Mouse (Mus musculus): ENCODE results near the gene 2610028H24Rik.

Gene 2610028H24Rik

DNA sequence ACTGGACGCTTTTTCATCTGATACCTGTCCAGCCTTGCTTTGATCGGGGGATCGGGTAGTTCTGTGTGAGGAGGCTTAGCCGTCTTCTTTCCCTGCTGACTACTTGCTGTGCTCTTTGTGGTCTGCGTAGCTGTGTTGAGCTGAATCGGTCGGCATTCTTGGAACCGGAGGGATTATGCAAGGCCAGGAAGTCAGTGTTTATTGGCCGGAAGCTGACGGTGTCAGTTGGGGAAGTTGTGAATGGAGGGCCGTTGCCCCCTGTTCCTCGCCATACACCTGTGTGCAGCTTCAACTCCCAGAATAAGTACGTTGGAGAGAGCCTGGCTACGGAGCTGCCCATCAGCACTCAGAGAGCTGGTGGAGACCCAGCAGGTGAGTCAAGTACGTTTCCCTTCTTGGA is 40.3 kb downstream of the 2610028H24Rik start:
- DNase-seq (ENCODE audit: low read depth), result no peak

DNA sequence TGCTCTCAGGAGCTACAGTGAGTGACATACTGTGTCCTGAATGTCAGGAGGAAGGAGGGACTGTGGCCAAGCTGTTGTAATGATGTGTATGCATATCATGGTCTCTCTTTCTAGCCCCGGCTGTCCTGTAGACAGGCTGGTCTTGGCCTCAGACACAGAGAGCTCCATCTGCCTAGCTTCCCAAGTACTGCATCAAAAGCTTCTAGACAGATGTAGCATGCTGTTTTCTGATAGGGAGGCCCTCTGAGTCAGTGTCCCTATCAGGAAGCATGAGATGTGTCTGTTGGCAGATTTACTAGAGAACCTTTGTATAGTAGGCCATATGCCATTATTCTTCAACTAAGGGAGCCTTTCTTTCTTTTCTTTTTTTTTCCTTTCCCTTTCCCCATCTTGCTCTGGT is 44.6 kb downstream of the 2610028H24Rik start:
- DNase-seq (ENCODE audit: low read depth), result peak; percentile 8

DNA sequence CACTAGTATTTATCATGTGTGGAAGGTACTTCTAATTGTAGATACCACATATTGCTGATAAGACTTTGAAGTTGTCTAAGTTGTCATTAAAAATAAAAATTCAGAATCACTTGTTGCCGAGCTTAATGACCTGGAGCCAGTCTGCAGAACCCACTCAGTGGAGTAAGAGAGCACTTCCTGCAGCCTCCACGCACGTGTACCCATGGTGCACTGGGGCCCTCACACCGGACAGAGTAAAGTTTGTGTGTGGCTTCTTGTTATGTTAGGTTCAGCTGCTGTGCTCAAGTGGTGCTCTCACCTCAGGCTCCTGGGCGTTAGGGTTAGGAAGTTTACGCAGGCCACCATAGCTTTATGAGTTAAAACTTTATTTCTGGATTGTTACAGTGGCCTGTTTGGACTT is 46.6 kb downstream of the 2610028H24Rik start:
- no peak for DNase-seq (ENCODE audit: low read depth)

GRCm38 (mm10) chr10:76496366-76496765 is 47.5 kb downstream of the 2610028H24Rik start:
- DNase-seq (ENCODE audit: low read depth), result no peak

DNA sequence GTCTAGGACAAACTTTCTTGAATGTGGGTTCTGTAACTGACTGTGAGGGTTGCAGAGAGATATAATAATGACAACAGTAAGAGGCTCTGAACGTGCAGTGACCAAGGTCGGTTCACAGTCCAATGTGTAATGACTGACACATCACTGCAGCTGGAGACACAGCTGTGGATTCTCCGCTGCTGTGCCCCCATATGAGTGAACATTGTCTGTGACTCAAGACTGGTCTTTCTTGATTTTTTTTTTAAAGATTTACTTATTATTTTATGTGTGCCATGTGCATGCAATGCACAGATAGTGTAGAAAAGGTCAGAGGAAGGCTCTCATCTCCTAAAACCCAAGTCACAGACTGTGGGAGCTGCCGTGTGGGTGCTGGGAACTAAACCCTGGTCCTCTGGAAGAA is 48.6 kb downstream of the 2610028H24Rik start:
- no peak for DNase-seq (ENCODE audit: low read depth)

DNA sequence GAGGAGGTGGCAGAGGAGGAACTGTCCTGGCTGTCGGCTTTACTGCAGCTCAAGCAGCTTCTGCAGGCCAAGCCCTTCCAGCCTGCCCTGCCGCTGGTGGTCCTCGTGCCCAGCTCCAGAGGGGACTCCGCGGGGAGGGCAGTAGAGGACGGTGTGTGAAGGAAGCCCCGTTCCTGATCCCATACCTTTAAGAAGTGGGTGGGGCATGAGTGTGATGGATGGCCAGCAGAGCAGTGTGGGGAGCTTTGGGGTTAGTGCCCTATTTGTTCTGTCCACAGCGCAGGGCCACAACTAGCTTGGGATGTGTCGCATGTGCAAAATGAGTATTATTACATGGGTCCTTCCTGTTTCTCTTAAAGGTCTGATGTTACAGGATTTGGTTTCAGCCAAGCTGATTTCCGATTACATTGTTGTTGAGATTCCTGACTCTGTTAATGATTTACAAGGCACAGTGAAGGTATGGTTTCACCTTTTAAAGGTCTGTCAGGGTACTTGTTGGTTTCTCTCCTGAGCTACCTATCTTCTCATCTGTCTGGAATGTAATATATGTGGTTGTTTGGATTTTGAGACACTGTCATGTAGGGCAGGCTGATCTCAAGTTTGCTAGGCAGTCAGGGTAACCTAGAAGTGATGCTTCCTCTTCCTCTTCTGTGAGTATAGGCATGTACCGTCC is 55.5 kb downstream of the 2610028H24Rik start:
- no peak for DNase-seq (ENCODE audit: low read depth)

DNA sequence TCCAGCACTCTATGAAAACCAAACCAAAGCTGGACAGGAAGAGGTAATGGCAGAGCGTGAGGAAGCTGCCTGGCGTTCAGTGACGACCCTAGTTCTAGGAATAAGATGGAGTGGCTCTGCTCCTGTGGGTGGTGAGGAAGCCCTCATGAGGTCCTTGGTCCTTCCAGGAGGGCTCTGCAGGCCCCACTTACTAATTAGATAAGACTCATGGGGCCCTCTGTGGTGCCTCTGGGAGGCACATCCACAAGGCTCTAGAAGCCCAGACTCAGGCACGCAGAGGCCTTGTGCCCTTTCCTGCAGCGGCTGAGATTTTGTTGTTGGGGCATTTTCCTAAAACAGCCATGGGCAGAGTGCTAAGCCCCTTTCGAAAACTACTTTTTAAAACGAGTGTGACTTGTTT is 57.0 kb downstream of the 2610028H24Rik start:
- DNase-seq (ENCODE audit: low read depth), result no peak

Data from NIH3T3 (cell line).